Mouse (Mus musculus): ENCODE results near the gene Acot12. TPM values are rescaled to one million over a fixed set of nuclear protein-coding genes. Genes with fewer than 3 reads are reported as not detected.

The Acot12 gene
- not detected for polyA plus RNA-seq (2014; fragmentation: Illumina TruSeq; extraction: RNeasy Lipid Tissue Mini Kit (QIAGEN cat#74804); ENCODE audit: insufficient read depth, low read depth, low replicate concordance)

DNA sequence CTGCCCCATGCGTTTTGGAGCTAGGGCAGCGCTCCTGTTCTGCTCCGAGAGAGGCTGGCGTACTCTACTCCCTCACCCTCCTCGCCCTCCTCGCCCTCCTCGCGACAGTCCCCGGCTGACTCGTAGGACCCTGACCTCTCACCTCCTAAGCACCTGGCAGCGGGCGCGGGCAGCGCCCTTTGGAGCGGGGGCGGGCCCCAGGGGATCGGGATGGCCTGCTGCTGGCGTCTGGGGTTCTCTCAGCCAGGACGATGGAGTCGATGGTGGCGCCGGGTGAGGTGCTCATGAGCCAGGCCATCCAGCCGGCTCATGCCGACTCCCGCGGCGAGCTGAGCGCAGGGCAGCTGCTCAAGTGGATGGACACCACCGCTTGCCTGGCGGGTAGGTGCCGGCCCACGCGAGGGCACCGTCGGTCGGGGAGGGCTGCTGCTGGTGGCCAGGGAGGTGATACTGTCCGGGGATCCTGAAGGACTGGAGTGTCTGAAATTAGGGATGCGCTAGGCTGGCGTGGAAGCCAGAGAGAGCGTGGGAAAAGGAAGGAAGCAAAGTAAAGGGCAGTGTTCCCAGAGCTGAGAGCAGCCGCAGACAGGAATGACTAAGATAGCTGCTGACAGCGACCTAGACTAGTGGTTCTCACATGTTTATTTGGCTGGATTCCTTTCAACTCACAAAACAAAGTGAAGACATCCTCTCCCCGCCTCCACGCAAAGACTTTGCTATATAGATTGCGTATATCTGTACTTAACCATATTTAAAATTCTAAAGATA is at the start of gene Acot12:
TSS of gene Acot12 (plus strand) at position 233 of the 768 bp plus-strand sequence.

DNA sequence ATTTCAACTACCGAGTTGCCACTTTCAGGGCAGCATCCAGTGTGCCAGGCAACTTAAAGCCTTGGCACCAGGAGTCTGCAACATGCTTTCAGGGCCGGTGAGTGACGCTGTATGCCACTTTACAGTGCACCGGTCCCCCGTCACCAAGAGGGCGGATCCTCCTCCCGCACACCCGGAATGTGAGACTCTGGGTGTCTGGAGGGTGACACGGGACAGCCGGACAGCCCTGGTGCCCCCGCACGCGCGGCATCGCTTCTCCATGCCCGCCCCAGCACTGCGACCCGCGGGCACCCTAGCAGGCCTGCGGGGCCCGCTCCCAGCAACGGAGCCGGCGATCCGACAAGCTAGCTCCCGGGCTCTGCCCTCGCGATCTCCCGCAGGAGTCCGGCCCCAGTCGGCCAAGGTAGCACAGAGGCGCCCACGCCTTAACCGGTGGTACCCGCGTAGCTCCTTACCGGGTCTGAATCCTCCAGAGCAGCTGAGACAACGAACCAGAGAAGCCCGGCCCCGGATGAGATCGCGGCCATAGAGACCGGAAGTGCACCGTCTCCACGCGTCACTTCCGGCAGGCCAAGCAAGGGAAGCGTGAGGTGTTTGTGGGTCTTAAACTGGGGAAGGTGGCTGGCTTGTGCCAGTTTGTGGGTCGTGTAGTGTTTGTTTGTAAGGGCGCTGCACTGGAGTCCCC is 66.0 kb downstream of the Acot12 start, which contains the start of gene Zcchc9:
TSS of gene Zcchc9 (minus strand) at position 551 of the 685 bp plus-strand sequence.

Other genes starting within 250 kb of the Acot12 start
- gene Zcchc9, start 66.2 kb downstream of the Acot12 start, polyA plus RNA-seq (2014; fragmentation: Illumina TruSeq; extraction: RNeasy Lipid Tissue Mini Kit (QIAGEN cat#74804); ENCODE audit: insufficient read depth, low read depth, low replicate concordance) = 18.8 TPM
- gene Ckmt2, start 135.4 kb downstream of the Acot12 start, polyA plus RNA-seq (2014; fragmentation: Illumina TruSeq; extraction: RNeasy Lipid Tissue Mini Kit (QIAGEN cat#74804); ENCODE audit: insufficient read depth, low read depth, low replicate concordance) = 22.1 TPM